Mouse (Mus musculus) lung, embryonic 14.5 days (tissue): Measurements from ENCODE around the gene Zbtb16. TPM values are rescaled to one million over a fixed set of nuclear protein-coding genes. Genes with fewer than 3 reads are reported as not detected.

Experiments used
- ATAC-seq: fragments of 200-750 bp; cut with Nextera tagmentation; 2 replicates; pipeline ENCODE4 v1.8.0; 2017; ENCODE audit warnings: mild to moderate bottlenecking, moderate TSS enrichment, moderate library complexity; ENCODE audit not compliant: insufficient read depth
- DNase-seq: peaks from one replicate; pipeline ENCODE4 v3.0.0-alpha.2; 2015
- H3K27ac ChIP-seq: fragments of 300-500 bp; sonication (generic); 2 replicates; pipeline ENCODE4 v1.5.1; 2014; ENCODE audit warnings: low read depth, mild to moderate bottlenecking, moderate library complexity
- H3K27me3 ChIP-seq: fragments of 300-500 bp; sonication (generic); 2 replicates; pipeline ENCODE4 v1.6.1; 2014; ENCODE audit warnings: low read length, control low read depth; ENCODE audit not compliant: insufficient read depth
- H3K36me3 ChIP-seq: fragments of 300-500 bp; sonication (generic); 2 replicates; pipeline ENCODE4 v1.6.1; 2014; ENCODE audit warnings: control low read depth; ENCODE audit not compliant: insufficient read depth
- H3K4me1 ChIP-seq: fragments of 300-500 bp; sonication (generic); 2 replicates; pipeline ENCODE4 v1.6.1; 2014; ENCODE audit warnings: antibody characterized with exemption, control low read depth; ENCODE audit not compliant: insufficient read depth
- H3K4me2 ChIP-seq: fragments of 300-500 bp; sonication (generic); 2 replicates; pipeline ENCODE4 v1.6.1; 2014; ENCODE audit warnings: mild to moderate bottlenecking
- H3K4me3 ChIP-seq: fragments of 300-500 bp; sonication (generic); 2 replicates; pipeline ENCODE4 v1.5.1; 2014; ENCODE audit warnings: low read depth, low read length
- H3K9ac ChIP-seq: fragments of 300-500 bp; sonication (generic); 2 replicates; pipeline ENCODE4 v1.6.1; 2014
- H3K9me3 ChIP-seq: fragments of 300-500 bp; sonication (generic); 2 replicates; pipeline ENCODE4 v1.6.1; 2016; ENCODE audit warnings: low read depth, low read length, control low read depth
- CTCF ChIP-seq: IDR thresholded peaks from 2 replicates; pipeline ENCODE4 v1.5.1; 2016; ENCODE audit warnings: antibody characterized with exemption, low read depth
- WGBS: fragments of 180-500 bp; shearing (Covaris S2); extraction: QIAGEN DNeasy Blood & Tissue Kit; methylation state at CpG from one replicate; pipeline ENCODE4 v1.1.7; 2014; 5-methylcytosine and 5-hydroxymethylcytosine counted together
- polyA plus RNA-seq: library from polyadenylated mRNA; unstranded; fragments of >200 nt; fragmentation: Nextera tagmentation; extraction: Ambion mirVana; gene quantifications from 2 replicates; pipeline ENCODE4 v1.2.1, GENCODE M21; 2014

The Zbtb16 gene
- polyA plus RNA-seq, 1 experiment from 2014 or later: 0.71 TPM

DNA sequence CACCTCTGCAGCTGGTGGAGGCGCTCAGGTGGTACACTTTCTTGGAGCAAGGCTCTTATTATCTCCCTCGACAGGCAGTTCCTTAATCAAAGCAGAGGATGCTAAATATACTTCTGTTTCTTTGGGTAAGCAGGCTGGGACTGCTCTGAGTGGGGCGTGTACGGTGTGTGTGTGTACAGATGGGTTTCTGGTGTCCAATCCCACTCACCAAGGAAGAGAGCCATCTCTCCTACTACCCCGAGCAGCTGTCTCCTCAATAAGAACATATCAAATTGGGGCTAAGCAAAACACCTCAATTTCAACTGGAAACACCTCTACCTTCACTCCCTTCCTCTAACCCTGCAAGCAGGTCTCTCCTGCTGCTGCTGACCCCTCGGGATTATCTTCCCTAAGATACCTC is 162.8 kb downstream of the Zbtb16 start:
- no peak overlapping the region for H3K9ac ChIP-seq
- ATAC-seq (no peak), DNase-seq (no peak)
- no peak for TF ChIP-seq CTCF
- H3K4me3 ChIP-seq: no peak overlapping the region
- H3K4me2 ChIP-seq: no peak overlapping the region
- no peaks in the 10 kb centered on the region for H3K9me3 ChIP-seq
- 66% methylated on average over 6 of the region's 6 CpGs for WGBS
- H3K27me3 ChIP-seq: 0 out of 2 replicates have a peak, but pooled peaks cover 5% of the 10 kb centered on the region
- H3K27ac ChIP-seq: no peak overlapping the region
- no peaks in the 10 kb centered on the region for H3K36me3 ChIP-seq
- H3K4me1 ChIP-seq: peaks cover 5% of the 10 kb centered on the region; the same call in 1 of the 2 replicates

DNA sequence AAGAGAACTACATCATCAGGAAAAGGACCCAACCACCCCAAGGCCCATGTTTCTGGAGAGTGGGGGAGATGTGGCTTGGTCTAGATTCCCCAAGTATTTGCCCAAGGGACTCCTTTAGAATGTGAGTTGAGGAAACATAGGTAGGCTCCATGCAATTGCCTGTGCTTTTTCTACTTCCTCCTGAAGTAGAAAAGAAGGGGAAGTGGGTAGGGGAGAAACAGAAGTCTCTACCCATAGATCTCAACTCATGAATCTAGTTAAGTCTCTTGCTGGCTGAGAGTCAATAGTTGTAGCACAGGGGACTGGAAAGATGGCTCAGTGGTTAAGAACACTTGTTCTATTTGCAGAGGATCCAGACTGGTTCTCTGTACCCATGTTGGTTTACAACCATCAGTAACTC is 164.2 kb downstream of the Zbtb16 start:
- H3K9me3 ChIP-seq: no peaks in the 10 kb centered on the region
- no peak overlapping the region for H3K27ac ChIP-seq
- 0 out of 2 replicates have a peak, but pooled peaks cover 5% of the 10 kb centered on the region for H3K27me3 ChIP-seq
- no peak overlapping the region for H3K9ac ChIP-seq
- peaks cover 5% of the 10 kb centered on the region; the same call in 1 of the 2 replicates for H3K4me1 ChIP-seq
- ATAC-seq: no peak
- H3K4me3 ChIP-seq: no peak overlapping the region
- no peaks in the 10 kb centered on the region for H3K36me3 ChIP-seq
- H3K4me2 ChIP-seq: no peak overlapping the region
- TF ChIP-seq CTCF: no peak
- DNase-seq: no peak

DNA sequence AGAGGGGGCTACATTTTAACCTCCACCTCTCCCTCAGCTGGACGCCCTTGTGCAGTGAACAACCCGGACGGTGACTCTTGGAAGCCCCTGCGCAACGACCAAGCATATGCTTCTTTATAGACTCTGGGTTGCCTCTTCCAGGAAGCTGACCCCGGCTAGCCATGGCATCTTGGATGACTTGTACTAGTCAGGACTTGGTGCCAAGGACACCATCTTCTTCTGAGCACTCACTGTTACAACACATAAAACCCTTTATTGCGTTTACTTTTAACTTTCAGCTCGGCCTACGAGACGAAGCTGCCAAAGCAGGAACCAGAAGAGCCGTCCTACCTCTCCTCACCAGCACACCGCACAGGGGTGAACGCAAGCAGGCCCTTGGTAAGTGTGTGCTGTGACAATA is 165.9 kb downstream of the Zbtb16 start:
- ATAC-seq (no peak), DNase-seq (no peak)
- Histone ChIP-seq H3K36me3 (no peaks in the 10 kb centered on the region), H3K27ac (no peak overlapping the region), H3K4me3 (no peak overlapping the region), H3K9me3 (no peaks in the 10 kb centered on the region), H3K4me2 (no peak overlapping the region), H3K9ac (no peak overlapping the region), H3K4me1 (peaks cover 5% of the 10 kb centered on the region; the same call in 1 of the 2 replicates), H3K27me3 (0 out of 2 replicates have a peak, but pooled peaks cover 5% of the 10 kb centered on the region)
- WGBS: 74% methylated on average over 13 of the region's 13 CpGs
- no peak for TF ChIP-seq CTCF

DNA sequence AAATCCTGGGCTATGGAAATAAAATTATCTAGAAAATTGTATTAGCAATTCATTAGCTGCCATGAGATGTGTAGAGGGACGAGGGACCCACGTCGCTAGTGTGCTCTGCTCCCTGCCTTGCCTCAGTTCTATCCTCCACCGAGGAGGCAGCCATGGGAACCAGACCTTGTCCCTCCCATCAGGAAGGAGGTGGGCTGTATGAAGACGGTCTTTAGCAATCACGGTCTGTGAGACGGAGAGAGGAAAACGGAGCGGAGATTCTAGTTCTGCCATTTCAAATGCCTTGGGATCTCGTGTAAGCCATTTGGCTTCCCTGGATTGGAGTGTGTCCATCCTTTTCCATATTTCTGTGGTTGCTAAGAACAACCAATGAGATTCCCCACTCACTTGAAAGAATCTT is 166.3 kb downstream of the Zbtb16 start:
- Histone ChIP-seq H3K4me2 (no peak overlapping the region), H3K4me1 (peaks cover 2% of the 10 kb centered on the region; the same call in 1 of the 2 replicates), H3K9me3 (no peaks in the 10 kb centered on the region), H3K27ac (no peak overlapping the region), H3K9ac (no peak overlapping the region), H3K27me3 (0 out of 2 replicates have a peak, but pooled peaks cover 2% of the 10 kb centered on the region), H3K4me3 (no peak overlapping the region), H3K36me3 (no peaks in the 10 kb centered on the region)
- TF ChIP-seq CTCF: no peak
- DNase-seq (no peak), ATAC-seq (no peak)
- 69% methylated on average over 10 of the region's 10 CpGs for WGBS

DNA sequence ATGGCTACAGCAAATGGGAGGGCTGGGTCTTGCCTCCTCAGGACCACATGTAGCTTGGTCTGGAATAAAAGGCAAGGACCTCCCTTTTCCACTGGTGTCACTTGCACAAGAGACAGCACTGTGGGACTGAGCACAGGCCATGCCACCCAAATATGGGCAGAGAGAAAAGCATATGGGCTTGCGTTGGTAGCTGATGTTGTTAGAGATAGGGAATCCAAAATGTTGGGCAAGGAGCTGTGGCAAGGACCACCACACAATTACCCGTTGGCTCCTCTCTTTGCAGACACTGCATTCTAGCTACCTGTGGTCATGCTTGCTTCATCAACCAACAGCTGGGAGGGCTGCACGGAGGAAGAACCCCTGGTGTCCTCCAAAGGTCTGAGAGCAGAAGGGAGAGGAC is 169.3 kb downstream of the Zbtb16 start:
- TF ChIP-seq CTCF: no peak
- H3K9me3 ChIP-seq: no peaks in the 10 kb centered on the region
- no peak for ATAC-seq
- H3K4me3 ChIP-seq: no peak overlapping the region
- 83% methylated on average over 3 of the region's 3 CpGs for WGBS
- H3K4me2 ChIP-seq: no peak overlapping the region
- no peaks in the 10 kb centered on the region for H3K36me3 ChIP-seq
- DNase-seq: no peak
- no peak overlapping the region for H3K27ac ChIP-seq
- peaks cover 2% of the 10 kb centered on the region; the same call in 1 of the 2 replicates for H3K4me1 ChIP-seq
- peaks cover 7% of the 10 kb centered on the region; the same call in 1 of the 2 replicates for H3K27me3 ChIP-seq
- H3K9ac ChIP-seq: no peak overlapping the region

DNA sequence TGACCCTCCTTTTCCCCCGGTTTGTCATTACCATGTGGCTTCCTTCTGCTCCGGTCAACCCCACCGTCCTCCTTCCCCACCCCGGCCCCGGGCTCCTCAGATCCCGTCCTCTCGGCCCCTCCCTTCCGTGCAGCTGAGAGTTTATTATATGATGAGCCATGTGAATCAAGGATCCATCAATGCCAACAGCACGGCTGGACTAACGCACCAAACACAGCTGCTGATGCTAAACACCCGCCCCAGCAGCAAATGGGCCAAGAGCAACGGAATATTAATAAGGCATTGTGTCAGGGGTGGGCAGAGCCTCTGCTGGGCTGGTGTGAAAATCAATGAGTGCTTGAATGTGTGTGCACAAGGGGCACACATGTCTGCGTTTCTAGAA is 173.0 kb downstream of the Zbtb16 start:
- Histone ChIP-seq H3K27me3 (peaks cover 9% of the 10 kb centered on the region; the same call in 1 of the 2 replicates), H3K4me1 (no peaks in the 10 kb centered on the region), H3K4me2 (no peak overlapping the region), H3K27ac (no peak overlapping the region), H3K9me3 (no peaks in the 10 kb centered on the region), H3K4me3 (no peak overlapping the region), H3K36me3 (no peaks in the 10 kb centered on the region), H3K9ac (no peak overlapping the region)
- 31% methylated on average over 13 of the region's 13 CpGs for WGBS
- ATAC-seq (no peak), DNase-seq (peak; percentile 24)
- TF ChIP-seq CTCF: no peak

DNA sequence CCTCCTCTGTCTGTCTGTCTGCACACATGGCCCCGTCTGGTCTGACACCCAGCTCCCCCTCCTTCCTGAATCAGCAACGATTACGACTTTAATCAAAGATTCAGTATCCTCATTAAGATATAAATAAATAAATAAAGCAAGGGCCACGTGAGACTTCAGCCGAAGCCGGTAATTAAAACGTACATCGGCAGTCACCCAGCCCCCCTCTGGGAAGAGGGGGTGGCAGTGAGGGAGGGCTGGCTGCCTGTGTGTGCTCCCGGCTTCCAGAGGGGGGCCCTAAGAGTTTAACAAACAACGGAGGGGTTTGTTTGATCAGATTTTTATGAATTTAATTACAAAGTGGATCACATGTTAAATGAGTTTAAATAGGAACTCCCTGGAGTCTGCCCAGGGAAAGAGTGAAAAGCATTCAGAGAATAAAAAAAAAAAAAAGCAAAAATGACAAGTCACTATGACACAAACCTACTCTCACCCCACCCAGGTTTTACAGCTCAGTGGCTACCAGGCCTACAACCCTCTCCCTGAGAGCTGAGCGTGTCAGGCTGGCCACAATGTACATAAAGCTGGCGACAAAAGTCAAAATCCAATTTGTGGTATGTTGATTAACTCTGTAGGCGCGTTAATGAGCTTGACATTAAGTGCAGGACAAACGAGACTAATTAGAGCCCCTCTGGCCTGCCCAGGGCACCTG is 173.5 kb downstream of the Zbtb16 start:
- peaks cover 9% of the 10 kb centered on the region; the same call in 1 of the 2 replicates for H3K27me3 ChIP-seq
- 25% methylated on average over 15 of the region's 15 CpGs for WGBS
- ATAC-seq (no peak; the same call in 1 of the 2 replicates), DNase-seq (no peak)
- H3K4me3 ChIP-seq: no peak overlapping the region
- no peak overlapping the region; the same call in 1 of the 2 replicates for H3K9ac ChIP-seq
- H3K27ac ChIP-seq: no peak overlapping the region
- no peak for TF ChIP-seq CTCF
- H3K4me2 ChIP-seq: no peak overlapping the region
- H3K9me3 ChIP-seq: no peaks in the 10 kb centered on the region
- H3K4me1 ChIP-seq: no peaks in the 10 kb centered on the region
- H3K36me3 ChIP-seq: no peaks in the 10 kb centered on the region
